Mouse (Mus musculus) MEL (cell line): Measurements from ENCODE around the gene Hoxb2. TPM values are rescaled to one million over a fixed set of nuclear protein-coding genes. Genes with fewer than 3 reads are reported as not detected.

Experiments used
- DNase-seq: peaks from one replicate; pipeline ENCODE4 v3.0.0; 2011; ENCODE audit warnings: low read depth, low spot score
- H3K27ac ChIP-seq: 2 replicates; pipeline ENCODE4 v1.5.1; 2012; ENCODE audit warnings: low read depth, mild to moderate bottlenecking, control low read depth, low read length, moderate library complexity; ENCODE audit not compliant: control insufficient read depth
- H3K27me3 ChIP-seq, 2 experiments: fragments of 150-350 bp in 1 of 2; sonication (generic) in 1 of 2; 2 replicates each; pipeline ENCODE4 v1.6.1; 2012; ENCODE audit warnings: low read length in 2 of 2, mild to moderate bottlenecking in 2 of 2, improper control_type of control experiment in 1 of 2, moderate library complexity in 1 of 2; ENCODE audit not compliant: insufficient read depth in 2 of 2, control insufficient read depth in 1 of 2
- H3K36me3 ChIP-seq, 2 experiments: 2 replicates each; pipeline ENCODE4 v1.6.1; 2012 to 2014; ENCODE audit warnings: low read length in 2 of 2, improper control_type of control experiment in 1 of 2, inconsistent platforms in 1 of 2, mild to moderate bottlenecking in 1 of 2; ENCODE audit not compliant: insufficient read depth in 2 of 2, control insufficient read depth in 1 of 2
- H3K4me1 ChIP-seq, 2 experiments: fragments of 150-350 bp in 1 of 2; sonication (generic) in 1 of 2; 2 replicates each; pipeline ENCODE4 v1.6.1; 2012; ENCODE audit warnings: low read length in 2 of 2, improper control_type of control experiment in 1 of 2, mild to moderate bottlenecking in 1 of 2; ENCODE audit not compliant: insufficient read depth in 2 of 2, control insufficient read depth in 1 of 2
- H3K4me3 ChIP-seq, 2 experiments: fragments of 150-350 bp in 1 of 2; sonication (generic) in 1 of 2; 2 replicates each; pipeline ENCODE4 v1.5.1; 2012; ENCODE audit warnings: low read depth in 2 of 2, low read length in 2 of 2, mild to moderate bottlenecking in 2 of 2, moderate library complexity in 2 of 2, control low read depth in 1 of 2, improper control_type of control experiment in 1 of 2; ENCODE audit not compliant: control insufficient read depth in 1 of 2, insufficient read depth in 1 of 2
- H3K79me2 ChIP-seq: 2 replicates; pipeline ENCODE4 v1.6.1; 2012; ENCODE audit warnings: mild to moderate bottlenecking, low read length, moderate library complexity; ENCODE audit not compliant: control insufficient read depth, poor library complexity, insufficient read depth
- H3K9ac ChIP-seq: 2 replicates; pipeline ENCODE4 v1.6.1; 2012; ENCODE audit warnings: low read depth, mild to moderate bottlenecking, control low read depth, low read length, moderate library complexity; ENCODE audit not compliant: control insufficient read depth, poor library complexity, severe bottlenecking
- H3K9me3 ChIP-seq: fragments of 150-350 bp; sonication (generic); replicated peaks from 2 replicates; pipeline ENCODE4 v1.6.1; 2012; ENCODE audit warnings: mild to moderate bottlenecking, low read length, improper control_type of control experiment, moderate library complexity; ENCODE audit not compliant: insufficient read depth
- CHD1 ChIP-seq: IDR thresholded peaks from 2 replicates; pipeline ENCODE4 v1.6.1; 2012; ENCODE audit warnings: low read depth, mild to moderate bottlenecking, inconsistent platforms, low read length, improper control_type of control experiment
- CTCF ChIP-seq, 3 experiments: IDR thresholded peaks in 2 of 3; conservative IDR thresholded peaks in 1 of 3; 2 replicates each; pipeline ENCODE4 v1.5.1; 2011 to 2012; ENCODE audit warnings: low read length in 3 of 3, low read depth in 2 of 3, mild to moderate bottlenecking in 2 of 3, improper control_type of control experiment in 1 of 3, inconsistent platforms in 1 of 3, mixed read lengths in 1 of 3, moderate library complexity in 1 of 3; ENCODE audit not compliant: control insufficient read depth in 1 of 3, insufficient read depth in 1 of 3, poor library complexity in 1 of 3, severe bottlenecking in 1 of 3
- EP300 ChIP-seq, 2 experiments: IDR thresholded peaks; 2 replicates each; pipeline ENCODE4 v1.6.1; 2011; ENCODE audit warnings: improper control_type of control experiment in 2 of 2, low read length in 2 of 2, low read depth in 1 of 2, mild to moderate bottlenecking in 1 of 2
- ETS1 ChIP-seq: IDR thresholded peaks from 2 replicates; pipeline ENCODE4 v1.6.1; 2012; ENCODE audit warnings: low read depth, mild to moderate bottlenecking, inconsistent platforms, low read length, improper control_type of control experiment, moderate library complexity
- JUND ChIP-seq: IDR thresholded peaks from 2 replicates; pipeline ENCODE4 v1.6.1; 2011; ENCODE audit warnings: low read depth, mild to moderate bottlenecking, improper control_type of control experiment, low read length
- KAT2A ChIP-seq: conservative IDR thresholded peaks from 2 replicates; pipeline ENCODE4 v1.6.1; 2012; ENCODE audit warnings: low read depth, low read length, improper control_type of control experiment, inconsistent platforms
- MAX ChIP-seq: IDR thresholded peaks from 2 replicates; pipeline ENCODE4 v1.6.1; 2011; ENCODE audit warnings: low read length, improper control_type of control experiment
- MAZ ChIP-seq: IDR thresholded peaks from 2 replicates; pipeline ENCODE4 v1.6.1; 2012; ENCODE audit warnings: low read depth, mild to moderate bottlenecking, inconsistent platforms, low read length, improper control_type of control experiment
- MXI1 ChIP-seq: IDR thresholded peaks from 2 replicates; pipeline ENCODE4 v1.6.1; 2011; ENCODE audit warnings: mild to moderate bottlenecking, low read depth, low read length, improper control_type of control experiment
- MYC ChIP-seq: IDR thresholded peaks from 2 replicates; pipeline ENCODE4 v1.6.1; 2011; ENCODE audit warnings: low read depth, mild to moderate bottlenecking, low read length, improper control_type of control experiment, moderate library complexity
- NELFE ChIP-seq: IDR thresholded peaks from 2 replicates; pipeline ENCODE4 v1.6.1; 2011; ENCODE audit warnings: low read depth, low read length, improper control_type of control experiment
- NRF1 ChIP-seq: IDR thresholded peaks from 2 replicates; pipeline ENCODE4 v1.6.1; 2014; ENCODE audit warnings: low read depth, mild to moderate bottlenecking, inconsistent platforms, low read length, improper control_type of control experiment, moderate library complexity; ENCODE audit not compliant: poor library complexity, insufficient read depth, severe bottlenecking
- SIN3A ChIP-seq: IDR thresholded peaks from 2 replicates; pipeline ENCODE4 v1.6.1; 2012; ENCODE audit warnings: low read length, improper control_type of control experiment, inconsistent platforms
- SMC3 ChIP-seq: IDR thresholded peaks from 2 replicates; pipeline ENCODE4 v1.6.1; 2011; ENCODE audit warnings: low read depth, low read length, improper control_type of control experiment
- TAL1 ChIP-seq: IDR thresholded peaks from 2 replicates; pipeline ENCODE4 v1.6.1; 2012; ENCODE audit warnings: mild to moderate bottlenecking, inconsistent platforms, low read length, moderate library complexity, mixed read lengths
- TBP ChIP-seq: IDR thresholded peaks from 2 replicates; pipeline ENCODE4 v1.8.0; 2011; ENCODE audit warnings: low read depth, low read length, improper control_type of control experiment
- UBTF ChIP-seq: IDR thresholded peaks from 2 replicates; pipeline ENCODE4 v1.6.1; 2012; ENCODE audit warnings: low read depth, mild to moderate bottlenecking, inconsistent platforms, low read length, improper control_type of control experiment, moderate library complexity, borderline replicate concordance; ENCODE audit not compliant: insufficient read depth
- USF1 ChIP-seq: IDR thresholded peaks from 2 replicates; pipeline ENCODE4 v1.6.1; 2014; ENCODE audit warnings: low read depth, mild to moderate bottlenecking, inconsistent platforms, low read length, improper control_type of control experiment, moderate library complexity
- polyA plus RNA-seq, 2 experiments: library from polyadenylated mRNA; stranded (reverse) in 1 of 2; unstranded in 1 of 2; fragments of >175 nt in 1 of 2; fragments of >200 nt in 1 of 2; gene quantifications; 2 replicates each; pipeline versions ENCODE4 v1.2.1 to v1.2.4; 2012; ENCODE audit warnings: low replicate concordance in 2 of 2, low read depth in 1 of 2; ENCODE audit not compliant: insufficient read length in 2 of 2, insufficient read depth in 1 of 2, missing spikeins in 1 of 2
- total RNA-seq: library from RNA; depleted of rRNA; stranded (reverse); fragments of 300-350 nt; gene quantifications from 2 replicates; pipeline ENCODE4 v1.2.3, GENCODE M21; 2012

Hoxb2 gene
- total and polyA plus RNA-seq, 3 experiments: not detected

DNA sequence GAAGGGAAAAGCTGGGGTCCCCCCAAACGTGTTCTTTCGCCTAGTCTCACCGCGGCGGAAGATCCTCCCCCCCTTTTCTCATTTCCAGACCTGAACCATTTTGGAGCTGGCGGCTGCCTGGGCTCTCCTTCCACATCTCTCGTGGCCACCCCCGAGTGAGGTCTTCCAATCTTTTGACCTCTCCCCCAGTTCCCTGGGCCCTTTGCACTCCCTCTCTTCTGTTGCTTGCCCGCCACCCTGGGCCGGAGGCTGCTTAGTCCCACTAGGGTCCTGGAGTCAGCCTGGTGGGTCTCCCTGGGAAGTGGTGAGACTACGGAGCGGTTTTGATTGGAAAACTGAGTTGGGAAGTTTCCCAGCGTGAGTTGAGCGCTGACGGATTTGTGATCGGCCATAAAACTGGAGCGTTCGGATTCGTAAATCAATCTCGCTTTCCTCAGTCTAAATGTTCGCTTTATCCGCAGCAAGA, 24.5 kb upstream of the Hoxb2 start:
- Histone ChIP-seq H3K9ac (no peak overlapping the region), H3K27me3 (peaks cover 7 to 9% of the 10 kb centered on the region in 2 experiments)
- TF ChIP-seq MXI1 (no peak), CTCF (IDR thresholded peaks at IDR 0.05 in 2 of 3, conservative IDR thresholded peaks at IDR 0.05 in 1 of 3; ENCODE audit: control insufficient read depth in 1 of 3, insufficient read depth in 1 of 3, low read depth in 2 of 3, low read length in 3 of 3, poor library complexity in 1 of 3, severe bottlenecking in 1 of 3) (no peak), NRF1 (no peak), TAL1 (no peak), UBTF (no peak), SIN3A (no peak), MAX (no peak), SMC3 (no peak), MYC (no peak), MAZ (no peak), USF1 (no peak), EP300 (IDR thresholded peaks at IDR 0.05; ENCODE audit: low read depth in 1 of 2, low read length in 2 of 2) (no peak), CHD1 (no peak), KAT2A (no peak), ETS1 (no peak), NELFE (no peak), TBP (no peak)
- TF ChIP-seq, all 39 proteins: peak for 0

DNA sequence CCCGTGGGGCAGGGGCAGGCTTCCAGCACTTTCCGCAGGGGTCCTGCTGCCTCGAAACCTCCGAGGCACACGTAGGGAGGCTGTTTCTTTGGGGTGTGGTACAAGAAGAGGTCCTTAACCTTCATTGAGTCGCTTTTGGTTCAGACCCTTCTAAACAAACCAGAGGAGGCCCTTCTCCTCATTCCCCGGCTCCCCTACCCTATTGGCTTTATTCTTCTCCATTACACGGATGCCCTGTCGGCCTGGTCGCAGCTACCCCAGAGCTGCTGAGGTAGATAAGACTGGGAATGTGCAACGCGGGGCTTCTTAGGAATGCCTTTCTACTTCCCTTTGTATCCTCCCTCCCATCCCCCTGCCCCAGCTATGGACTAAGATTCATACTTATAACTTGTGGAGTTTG, 23.6 kb upstream of the Hoxb2 start:
- Histone ChIP-seq H3K4me1 (no peaks in the 10 kb centered on the region), H3K9ac (no peak overlapping the region), H3K27ac (no peak overlapping the region), H3K27me3 (peaks cover 7 to 9% of the 10 kb centered on the region in 2 experiments), H3K79me2 (no peaks in the 10 kb centered on the region), H3K36me3 (no peaks in the 10 kb centered on the region), H3K9me3 (no peaks in the 10 kb centered on the region), H3K4me3 (no peak overlapping the region)
- TF ChIP-seq KAT2A (no peak), MYC (no peak), USF1 (no peak), CHD1 (no peak), JUND (no peak)
- DNase-seq: no peak

More for the DNA sequence above, 24.5 kb upstream of the Hoxb2 start:
- Histone ChIP-seq H3K4me3 (no peak overlapping the region), H3K36me3 (no peaks in the 10 kb centered on the region), H3K27ac (no peak overlapping the region), H3K4me1 (no peaks in the 10 kb centered on the region), H3K79me2 (no peaks in the 10 kb centered on the region), H3K9me3 (no peaks in the 10 kb centered on the region)
- DNase-seq: no peak
